Mouse (Mus musculus) brain, embryonic 14.5 days (tissue): ENCODE results near the gene Cad.

Source experiments
- CTCF ChIP-seq: fragments of 200-500 bp; IDR thresholded peaks from 2 replicates; pipeline ENCODE4 v1.5.1; 2012; ENCODE audit warnings: inconsistent platforms, mild to moderate bottlenecking, moderate library complexity, borderline replicate concordance; ENCODE audit not compliant: insufficient read depth, insufficient read length; ENCODE audit errors: extremely low read depth
- POLR2A ChIP-seq: fragments of 200-500 bp; IDR thresholded peaks from 2 replicates; pipeline ENCODE4 v1.6.1; 2012; ENCODE audit warnings: mild to moderate bottlenecking, inconsistent platforms, borderline replicate concordance; ENCODE audit not compliant: poor library complexity, insufficient read depth, insufficient read length, severe bottlenecking; ENCODE audit errors: extremely low read depth

DNA sequence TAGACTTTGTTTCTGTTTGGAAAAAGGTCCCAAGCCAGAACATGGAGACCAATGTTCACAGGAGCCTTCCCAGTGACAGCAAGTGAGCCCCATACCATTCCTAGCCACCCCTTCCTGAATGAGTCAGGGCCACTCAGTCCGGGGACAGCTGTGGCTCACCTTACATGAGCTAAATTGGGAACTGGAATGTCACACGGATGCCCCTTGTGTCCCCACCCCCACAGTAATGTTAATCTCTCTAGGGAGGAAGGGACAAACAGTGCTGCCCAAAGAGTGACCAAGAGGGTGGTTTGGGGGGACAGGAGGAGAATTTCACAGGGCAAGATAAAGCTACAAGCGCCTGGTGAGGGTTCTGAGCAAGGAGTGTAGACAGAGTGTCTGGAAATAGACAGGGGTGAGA lies 61.8 kb downstream of the Cad start, which contains the start of gene Trim54:
- TF ChIP-seq CTCF, result no peak
- no peak for TF ChIP-seq POLR2A
